Mouse (Mus musculus): ENCODE measurements at regions not wholly inside any gene's neighbourhood (a gene's known extent, or its start where the extent isn't known, plus 50 kb on each side); places are given as distances from the start of the nearest gene placed in this dataset.

- intact Hi-C loops (cut with DNase I), result no loop called here
These were observed 558.0 kb downstream of the Ebf1 start for GRCm38 (mm10) chr11:45174811-45175798.

- intact Hi-C loops (cut with DNase I), result no loop called here
These were observed 559.9 kb downstream of the Ebf1 start for GRCm38 (mm10) chr11:45176971-45177370.

GRCm38 (mm10) chr11:45178036-45178435 lies 560.9 kb downstream of the Ebf1 start:
- intact Hi-C loops (cut with DNase I), result no loop called here

- intact Hi-C loops (cut with DNase I), result no loop called here
These were observed 561.9 kb downstream of the Ebf1 start for GRCm38 (mm10) chr11:45179019-45179418.

GRCm38 (mm10) chr11:45190601-45191370 lies 573.7 kb downstream of the Ebf1 start:
- intact Hi-C loops (cut with DNase I), result no loop called here

- intact Hi-C loops (cut with DNase I), result no loop called here
These were observed 574.5 kb downstream of the Ebf1 start for GRCm38 (mm10) chr11:45191392-45192189.

GRCm38 (mm10) chr11:45193319-45193718 lies 576.2 kb downstream of the Ebf1 start:
- intact Hi-C loops (cut with DNase I), result no loop called here

GRCm38 (mm10) chr11:45199520-45199919 lies 582.4 kb downstream of the Ebf1 start:
- intact Hi-C loops (cut with DNase I), result no loop called here

- intact Hi-C loops (cut with DNase I), result no loop called here
These were observed 583.7 kb downstream of the Ebf1 start for GRCm38 (mm10) chr11:45200714-45201405.

GRCm38 (mm10) chr11:45203446-45203845 lies 586.3 kb downstream of the Ebf1 start:
- intact Hi-C loops (cut with DNase I), result no loop called here

GRCm38 (mm10) chr11:45206611-45207525 lies 589.8 kb downstream of the Ebf1 start:
- intact Hi-C loops (cut with DNase I), result no loop called here

GRCm38 (mm10) chr11:45214096-45214495 lies 597.0 kb downstream of the Ebf1 start:
- intact Hi-C loops (cut with DNase I), result no loop called here

- intact Hi-C loops (cut with DNase I), result no loop called here
These were observed 599.9 kb downstream of the Ebf1 start for GRCm38 (mm10) chr11:45216942-45217474.

- intact Hi-C loops (cut with DNase I), result no loop called here
These were observed 602.1 kb downstream of the Ebf1 start for GRCm38 (mm10) chr11:45219239-45219638.

- intact Hi-C loops (cut with DNase I), result no loop called here
These were observed 604.9 kb downstream of the Ebf1 start for GRCm38 (mm10) chr11:45222021-45222420.

GRCm38 (mm10) chr11:45235476-45236412 lies 616.1 kb upstream of the Clint1 start:
- intact Hi-C loops (cut with DNase I), result no loop called here

- intact Hi-C loops (cut with DNase I), result no loop called here
These were observed 614.8 kb upstream of the Clint1 start for GRCm38 (mm10) chr11:45237056-45237455.

GRCm38 (mm10) chr11:45239044-45239443 lies 612.8 kb upstream of the Clint1 start:
- intact Hi-C loops (cut with DNase I), result no loop called here
